Mouse (Mus musculus): ENCODE data around the gene Nfatc2. TPM values are rescaled to one million over a fixed set of nuclear protein-coding genes. Genes with fewer than 3 reads are reported as not detected.

Gene Nfatc2
- total and polyA plus RNA-seq, 2 experiments from 2014 or later = 7.3 to 7.4 TPM

GRCm38 (mm10) chr2:168571241-168571640 is 30.2 kb downstream of the Nfatc2 start:
- H3K27me3 ChIP-seq (ENCODE audit: control insufficient read depth, insufficient read depth, low read length) = no peaks in the 10 kb centered on the region
- WGBS = 92% methylated on average over 29 of the region's 32 CpGs
- no peak overlapping the region for H3K4me3 ChIP-seq (ENCODE audit: low read depth, low read length)
- no peak overlapping the region for H3K9ac ChIP-seq (replicated peaks; ENCODE audit: low read depth, low read length)
- no peak for ATAC-seq (ENCODE audit: insufficient read depth, low read depth)
- DNase-seq (ENCODE audit: low spot score) = no peak
- TF ChIP-seq CTCF (IDR thresholded peaks at IDR 0.05; ENCODE audit: low read depth) (no peak), EP300 (IDR thresholded peaks at IDR 0.05; ENCODE audit: low read depth) (no peak)
- peaks cover 19% of the 10 kb centered on the region for H3K4me1 ChIP-seq (ENCODE audit: control insufficient read depth, insufficient read depth)
- H3K27ac ChIP-seq (ENCODE audit: low read depth) = no peak overlapping the region
- no peak overlapping the region for H3K4me2 ChIP-seq (ENCODE audit: low read depth, low read length)
- peaks cover 35% of the 10 kb centered on the region for H3K36me3 ChIP-seq (replicated peaks; ENCODE audit: control insufficient read depth, insufficient read depth, low read length)
- H3K9me3 ChIP-seq (replicated peaks; ENCODE audit: control insufficient read depth, low read length) = no peaks in the 10 kb centered on the region

- WGBS = 55% methylated on average over 19 of the region's 19 CpGs
Observed at GRCm38 (mm10) chr2:168565538-168566253, 35.8 kb downstream of the Nfatc2 start.

GRCm38 (mm10) chr2:168563184-168563583 is 38.3 kb downstream of the Nfatc2 start:
- no peak overlapping the region for H3K4me3 ChIP-seq (ENCODE audit: low read depth, low read length)
- H3K27ac ChIP-seq (ENCODE audit: low read depth) = no peak overlapping the region
- ATAC-seq (ENCODE audit: insufficient read depth, low read depth) (peak; percentile 27; the same call in 1 of the 2 replicates), DNase-seq (ENCODE audit: low spot score) (no peak)
- no peaks in the 10 kb centered on the region for H3K9me3 ChIP-seq (replicated peaks; ENCODE audit: control insufficient read depth, low read length)
- H3K36me3 ChIP-seq (replicated peaks; ENCODE audit: control insufficient read depth, insufficient read depth, low read length) = peaks cover 10% of the 10 kb centered on the region
- TF ChIP-seq CTCF (IDR thresholded peaks at IDR 0.05; ENCODE audit: low read depth) (no peak), EP300 (IDR thresholded peaks at IDR 0.05; ENCODE audit: low read depth) (no peak)
- WGBS = 31% methylated on average over 12 of the region's 12 CpGs
- peaks cover 35% of the 10 kb centered on the region for H3K4me1 ChIP-seq (ENCODE audit: control insufficient read depth, insufficient read depth)
- no peak overlapping the region for H3K4me2 ChIP-seq (ENCODE audit: low read depth, low read length)
- H3K9ac ChIP-seq (replicated peaks; ENCODE audit: low read depth, low read length) = no peak overlapping the region
- no peaks in the 10 kb centered on the region for H3K27me3 ChIP-seq (ENCODE audit: control insufficient read depth, insufficient read depth, low read length)

More at GRCm38 (mm10) chr2:168565538-168566253, 35.8 kb downstream of the Nfatc2 start:
- no peak overlapping the region for H3K9ac ChIP-seq (replicated peaks; ENCODE audit: low read depth, low read length)
- ATAC-seq (ENCODE audit: insufficient read depth, low read depth) (peak; percentile 74), DNase-seq (ENCODE audit: low spot score) (peak; percentile 57)
- peak overlapping the region; percentile 75 for H3K27ac ChIP-seq (ENCODE audit: low read depth)
- H3K4me2 ChIP-seq (ENCODE audit: low read depth, low read length) = no peak overlapping the region
- no peaks in the 10 kb centered on the region for H3K9me3 ChIP-seq (replicated peaks; ENCODE audit: control insufficient read depth, low read length)
- H3K36me3 ChIP-seq (replicated peaks; ENCODE audit: control insufficient read depth, insufficient read depth, low read length) = peaks cover 27% of the 10 kb centered on the region
- H3K27me3 ChIP-seq (ENCODE audit: control insufficient read depth, insufficient read depth, low read length) = no peaks in the 10 kb centered on the region
- peaks cover 31% of the 10 kb centered on the region for H3K4me1 ChIP-seq (ENCODE audit: control insufficient read depth, insufficient read depth)
- TF ChIP-seq EP300 (IDR thresholded peaks at IDR 0.05; ENCODE audit: low read depth) (no peak), CTCF (IDR thresholded peaks at IDR 0.05; ENCODE audit: low read depth) (no peak)
- no peak overlapping the region for H3K4me3 ChIP-seq (ENCODE audit: low read depth, low read length)

GRCm38 (mm10) chr2:168557035-168557434 is 44.4 kb downstream of the Nfatc2 start:
- WGBS = 75% methylated on average over 8 of the region's 8 CpGs
- no peaks in the 10 kb centered on the region for H3K27me3 ChIP-seq (ENCODE audit: control insufficient read depth, insufficient read depth, low read length)

GRCm38 (mm10) chr2:168555897-168556670 is 45.4 kb downstream of the Nfatc2 start:
- H3K9me3 ChIP-seq (replicated peaks; ENCODE audit: control insufficient read depth, low read length) = no peaks in the 10 kb centered on the region
- no peak for DNase-seq (ENCODE audit: low spot score)
- no peak overlapping the region for H3K27ac ChIP-seq (ENCODE audit: low read depth)
- TF ChIP-seq CTCF (IDR thresholded peaks at IDR 0.05; ENCODE audit: low read depth) = no peak
- TF ChIP-seq EP300 (IDR thresholded peaks at IDR 0.05; ENCODE audit: low read depth) = no peak
- 0 out of 2 replicates have a peak overlapping the region, but pooled peaks have one; percentile 21 for H3K9ac ChIP-seq (replicated peaks; ENCODE audit: low read depth, low read length)
- no peaks in the 10 kb centered on the region for H3K27me3 ChIP-seq (ENCODE audit: control insufficient read depth, insufficient read depth, low read length)
- H3K36me3 ChIP-seq (replicated peaks; ENCODE audit: control insufficient read depth, insufficient read depth, low read length) = no peaks in the 10 kb centered on the region
- peaks cover 36% of the 10 kb centered on the region for H3K4me1 ChIP-seq (ENCODE audit: control insufficient read depth, insufficient read depth)
- peak; percentile 26; the same call in 1 of the 2 replicates for ATAC-seq (ENCODE audit: insufficient read depth, low read depth)
- H3K4me3 ChIP-seq (ENCODE audit: low read depth, low read length) = no peak overlapping the region
- 47% methylated on average over 23 of the region's 23 CpGs for WGBS
- H3K4me2 ChIP-seq (ENCODE audit: low read depth, low read length) = peak overlapping the region; percentile 40

More at GRCm38 (mm10) chr2:168557035-168557434, 44.4 kb downstream of the Nfatc2 start:
- H3K4me1 ChIP-seq (ENCODE audit: control insufficient read depth, insufficient read depth) = peaks cover 38% of the 10 kb centered on the region
- no peak for TF ChIP-seq CTCF (IDR thresholded peaks at IDR 0.05; ENCODE audit: low read depth)
- TF ChIP-seq EP300 (IDR thresholded peaks at IDR 0.05; ENCODE audit: low read depth) = no peak
- DNase-seq (ENCODE audit: low spot score) (no peak), ATAC-seq (ENCODE audit: insufficient read depth, low read depth) (no peak)
- no peak overlapping the region for H3K9ac ChIP-seq (replicated peaks; ENCODE audit: low read depth, low read length)
- no peak overlapping the region for H3K4me2 ChIP-seq (ENCODE audit: low read depth, low read length)
- H3K4me3 ChIP-seq (ENCODE audit: low read depth, low read length) = no peak overlapping the region
- H3K36me3 ChIP-seq (replicated peaks; ENCODE audit: control insufficient read depth, insufficient read depth, low read length) = no peaks in the 10 kb centered on the region
- H3K27ac ChIP-seq (ENCODE audit: low read depth) = no peak overlapping the region
- H3K9me3 ChIP-seq (replicated peaks; ENCODE audit: control insufficient read depth, low read length) = no peaks in the 10 kb centered on the region

All from heart, postnatal 0 days (tissue).